Mouse (Mus musculus): ENCODE measurements at regions not wholly inside any gene's neighbourhood (a gene's known extent, or its start where the extent isn't known, plus 50 kb on each side); places are given as distances from the start of the nearest gene placed in this dataset.
A peak's percentile ranks its signal among the peaks of the same experiment; 100 is the strongest.
"Not testable (repeated sequence)": the region's sequence is repeated elsewhere in the genome, so short reads cannot be mapped to it uniquely, and the experiment has no call there.

- Histone ChIP-seq H3K27me3 (no peaks in the 10 kb centered on the region), H3K4me2 (no peak overlapping the region), H3K36me3 (no peaks in the 10 kb centered on the region), H3K27ac (peak overlapping the region; percentile 5), H3K9ac (no peak overlapping the region), H3K4me1 (peaks cover 6% of the 10 kb centered on the region; the same call in 1 of the 2 replicates), H3K9me3 (no peaks in the 10 kb centered on the region), H3K4me3 (no peak overlapping the region)
- 32% methylated on average over 8 of the region's 8 CpGs for WGBS
- ATAC-seq (ENCODE audit: insufficient number of reproducible peaks, low FRiP score, low TSS enrichment, low read depth): 0 out of 2 replicates have a peak, but pooled peaks have one; percentile 24
These were observed 70.8 kb upstream of the Akap13 start for GRCm38 (mm10) chr7:75384506-75384911.

- no peak overlapping the region for H3K4me3 ChIP-seq
- peaks cover 6% of the 10 kb centered on the region; the same call in 1 of the 2 replicates for H3K4me1 ChIP-seq
- no peak overlapping the region for H3K4me2 ChIP-seq
- no peaks in the 10 kb centered on the region for H3K9me3 ChIP-seq
- H3K9ac ChIP-seq: no peak overlapping the region
- WGBS: 74% methylated on average over 1 of the region's 1 CpGs
- ATAC-seq (ENCODE audit: insufficient number of reproducible peaks, low FRiP score, low TSS enrichment, low read depth): no peak
- H3K36me3 ChIP-seq: no peaks in the 10 kb centered on the region
- H3K27ac ChIP-seq: no peak overlapping the region
- no peaks in the 10 kb centered on the region for H3K27me3 ChIP-seq
These were observed 68.3 kb upstream of the Akap13 start for GRCm38 (mm10) chr7:75387033-75387432.

DNA sequence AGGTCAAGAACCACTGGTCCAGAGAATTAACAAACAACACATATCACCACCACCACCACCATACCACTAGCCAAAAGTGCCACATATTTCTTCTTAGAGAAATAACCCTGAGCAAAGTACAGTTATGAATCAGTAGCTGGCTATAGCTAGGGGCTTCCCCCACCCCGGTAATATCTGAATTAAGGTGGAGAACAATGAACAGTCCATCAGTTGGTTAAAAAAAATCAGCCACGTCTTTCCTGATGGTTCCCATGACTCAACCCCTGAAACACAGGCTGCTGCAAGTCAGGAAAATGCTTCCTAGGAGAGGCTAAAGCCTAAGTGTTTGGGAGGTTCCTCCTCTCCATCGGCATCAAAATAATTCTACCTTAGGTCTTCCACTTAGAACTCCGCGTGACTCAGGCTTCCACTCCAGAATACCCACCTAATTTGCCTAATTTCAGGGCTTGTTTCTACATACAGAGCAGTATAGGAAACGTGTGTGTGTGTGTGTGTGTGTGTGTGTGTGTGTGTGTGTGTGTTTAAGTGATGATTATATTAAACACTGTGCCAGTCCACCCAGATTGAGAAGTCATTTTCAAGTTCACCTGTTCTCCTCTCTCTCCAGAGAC is 67.4 kb upstream of the Akap13 start:
- H3K27ac ChIP-seq: no peak overlapping the region
- no peaks in the 10 kb centered on the region for H3K27me3 ChIP-seq
- WGBS: 68% methylated on average over 6 of the region's 6 CpGs
- peaks cover 6% of the 10 kb centered on the region; the same call in 1 of the 2 replicates for H3K4me1 ChIP-seq
- no peak overlapping the region for H3K4me2 ChIP-seq
- no peaks in the 10 kb centered on the region for H3K9me3 ChIP-seq
- ATAC-seq (ENCODE audit: insufficient number of reproducible peaks, low FRiP score, low TSS enrichment, low read depth): no peak
- H3K36me3 ChIP-seq: no peaks in the 10 kb centered on the region
- H3K9ac ChIP-seq: no peak overlapping the region
- H3K4me3 ChIP-seq: no peak overlapping the region

- no peak overlapping the region for H3K9ac ChIP-seq
- WGBS: 95% methylated on average over 3 of the region's 3 CpGs
These were observed 65.2 kb upstream of the Akap13 start for GRCm38 (mm10) chr7:75390162-75390561.

GRCm38 (mm10) chr7:75392783-75393182 is 62.6 kb upstream of the Akap13 start:
- ATAC-seq (ENCODE audit: insufficient number of reproducible peaks, low FRiP score, low TSS enrichment, low read depth): no peak
- no peak overlapping the region for H3K9ac ChIP-seq
- no peaks in the 10 kb centered on the region for H3K36me3 ChIP-seq
- H3K4me1 ChIP-seq: peaks cover 10% of the 10 kb centered on the region; the same call in 1 of the 2 replicates
- H3K4me2 ChIP-seq: no peak overlapping the region
- H3K27me3 ChIP-seq: no peaks in the 10 kb centered on the region
- 30% methylated on average over 3 of the region's 3 CpGs for WGBS
- no peaks in the 10 kb centered on the region for H3K9me3 ChIP-seq
- H3K27ac ChIP-seq: no peak overlapping the region
- no peak overlapping the region for H3K4me3 ChIP-seq

More at GRCm38 (mm10) chr7:75390162-75390561, 65.2 kb upstream of the Akap13 start:
- no peak overlapping the region for H3K27ac ChIP-seq
- no peaks in the 10 kb centered on the region for H3K36me3 ChIP-seq
- H3K27me3 ChIP-seq: no peaks in the 10 kb centered on the region
- H3K4me3 ChIP-seq: no peak overlapping the region
- no peak overlapping the region for H3K4me2 ChIP-seq
- no peak for ATAC-seq (ENCODE audit: insufficient number of reproducible peaks, low FRiP score, low TSS enrichment, low read depth)
- H3K4me1 ChIP-seq: no peaks in the 10 kb centered on the region
- no peaks in the 10 kb centered on the region for H3K9me3 ChIP-seq

DNA sequence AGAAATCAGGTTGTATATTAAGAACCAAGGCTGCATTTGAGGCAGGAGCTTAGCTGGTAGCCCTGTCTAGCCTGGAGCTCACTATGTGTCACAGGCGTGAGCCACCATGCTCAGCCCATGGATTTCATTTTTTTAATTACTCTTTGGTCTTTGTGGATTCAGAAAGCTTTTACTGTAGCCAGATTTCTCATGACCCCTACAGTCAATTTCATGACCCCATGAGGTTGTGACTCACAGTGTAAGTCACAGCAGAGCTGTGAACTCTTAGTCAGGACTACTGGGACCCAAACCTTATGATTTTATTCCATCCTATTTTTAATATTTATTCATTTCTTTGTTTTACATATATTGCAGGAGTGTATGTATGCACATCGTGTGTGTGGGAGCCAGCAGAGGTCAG is 61.9 kb upstream of the Akap13 start:
- H3K4me1 ChIP-seq: peaks cover 10% of the 10 kb centered on the region; the same call in 1 of the 2 replicates
- H3K27ac ChIP-seq: no peak overlapping the region
- H3K4me3 ChIP-seq: no peak overlapping the region
- H3K9me3 ChIP-seq: no peaks in the 10 kb centered on the region
- 84% methylated on average over 2 of the region's 2 CpGs for WGBS
- no peaks in the 10 kb centered on the region for H3K27me3 ChIP-seq
- no peaks in the 10 kb centered on the region for H3K36me3 ChIP-seq
- H3K9ac ChIP-seq: no peak overlapping the region
- no peak overlapping the region for H3K4me2 ChIP-seq
- no peak for ATAC-seq (ENCODE audit: insufficient number of reproducible peaks, low FRiP score, low TSS enrichment, low read depth)

DNA sequence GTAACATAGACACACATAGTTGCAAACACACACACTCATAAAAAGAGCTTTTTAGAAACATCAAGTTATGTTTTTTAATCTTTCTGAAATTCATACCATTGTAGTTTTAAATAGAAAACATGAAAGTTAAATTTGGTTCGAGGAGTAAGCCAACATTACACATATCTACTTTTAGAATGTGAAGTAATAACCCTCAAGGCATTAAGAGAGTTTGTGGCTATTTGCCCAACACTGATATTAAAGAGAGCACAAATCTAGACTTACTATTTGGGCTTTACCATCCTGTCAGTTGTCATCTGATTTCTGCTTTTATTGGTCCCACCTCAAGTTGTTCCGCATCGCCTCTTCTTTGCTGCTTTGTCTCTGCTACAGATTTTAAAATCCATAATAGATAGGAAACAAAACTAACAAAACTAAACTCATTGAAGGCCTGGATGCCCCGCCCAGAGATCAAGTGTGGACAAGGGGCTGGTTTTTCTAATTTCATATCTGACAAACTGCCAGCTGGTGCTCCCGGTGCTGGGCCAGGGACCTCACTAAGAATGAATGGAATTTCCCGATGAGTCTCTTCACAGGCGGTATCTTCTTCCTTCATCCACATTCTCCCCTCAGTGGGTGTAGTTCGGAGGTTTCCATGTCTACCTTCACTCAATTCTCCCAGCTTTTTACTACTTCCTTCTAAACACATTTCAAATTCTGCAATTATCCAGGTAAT is 60.3 kb upstream of the Akap13 start:
- Histone ChIP-seq H3K4me1 (peaks cover 12% of the 10 kb centered on the region), H3K9me3 (no peaks in the 10 kb centered on the region), H3K4me3 (no peak overlapping the region), H3K27ac (no peak overlapping the region), H3K27me3 (no peaks in the 10 kb centered on the region), H3K36me3 (no peaks in the 10 kb centered on the region), H3K4me2 (no peak overlapping the region), H3K9ac (no peak overlapping the region)
- WGBS: 57% methylated on average over 8 of the region's 8 CpGs
- no peak for ATAC-seq (ENCODE audit: insufficient number of reproducible peaks, low FRiP score, low TSS enrichment, low read depth)

DNA sequence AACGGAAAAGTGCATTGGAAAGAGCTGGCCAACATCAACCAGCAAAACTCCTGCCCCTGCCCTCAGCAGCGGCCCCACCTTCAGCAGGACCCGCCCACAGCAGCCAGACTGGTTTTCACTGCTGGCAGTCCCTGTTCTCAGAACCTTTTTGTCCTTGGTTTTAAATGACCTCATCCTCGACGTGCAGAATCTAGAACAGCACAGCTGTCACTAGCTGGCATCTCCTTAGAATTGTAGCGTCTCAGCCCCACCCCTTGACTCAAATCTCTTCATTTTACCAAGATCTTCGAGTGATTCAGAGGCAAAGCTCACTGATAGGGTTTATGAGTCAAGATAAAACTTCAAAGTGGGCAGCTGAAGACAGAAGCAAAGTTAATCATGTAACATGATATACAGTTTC is 57.8 kb upstream of the Akap13 start:
- Histone ChIP-seq H3K4me2 (no peak overlapping the region), H3K36me3 (no peaks in the 10 kb centered on the region), H3K27ac (0 out of 2 replicates have a peak overlapping the region, but pooled peaks have one; percentile 3), H3K4me3 (no peak overlapping the region), H3K9me3 (no peaks in the 10 kb centered on the region), H3K9ac (no peak overlapping the region), H3K27me3 (no peaks in the 10 kb centered on the region), H3K4me1 (peaks cover 12% of the 10 kb centered on the region)
- 0 out of 2 replicates have a peak, but pooled peaks have one; percentile 48 for ATAC-seq (ENCODE audit: insufficient number of reproducible peaks, low FRiP score, low TSS enrichment, low read depth)
- WGBS: 10% methylated on average over 7 of the region's 7 CpGs

DNA sequence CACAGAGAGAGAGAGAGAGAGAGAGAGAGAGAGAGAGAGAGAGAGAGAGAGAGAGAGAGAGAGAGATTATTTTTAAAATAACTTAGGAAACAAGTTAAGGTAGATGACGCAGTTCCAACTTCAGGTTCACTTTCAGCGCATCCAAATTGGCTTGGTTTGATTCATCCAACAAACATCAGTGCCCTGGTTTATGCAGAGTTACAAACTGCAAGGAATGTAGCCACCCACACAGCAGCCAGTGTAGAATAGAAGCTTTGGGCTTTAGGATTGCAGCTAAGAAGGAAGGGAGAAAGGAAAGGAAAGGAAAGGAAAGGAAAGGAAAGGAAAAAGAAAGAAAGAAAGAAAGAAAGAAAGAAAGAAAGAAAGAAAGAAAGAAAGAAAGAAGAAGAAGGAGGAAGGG is 56.9 kb upstream of the Akap13 start:
- not testable (repeated sequence) for ATAC-seq (ENCODE audit: insufficient number of reproducible peaks, low FRiP score, low TSS enrichment, low read depth); H3K27ac ChIP-seq; H3K9me3 ChIP-seq; H3K9ac ChIP-seq; H3K36me3 ChIP-seq; H3K27me3 ChIP-seq; H3K4me2 ChIP-seq; H3K4me3 ChIP-seq
- peaks cover 12% of the 10 kb centered on the region for H3K4me1 ChIP-seq
- 71% methylated on average over 2 of the region's 2 CpGs for WGBS

DNA sequence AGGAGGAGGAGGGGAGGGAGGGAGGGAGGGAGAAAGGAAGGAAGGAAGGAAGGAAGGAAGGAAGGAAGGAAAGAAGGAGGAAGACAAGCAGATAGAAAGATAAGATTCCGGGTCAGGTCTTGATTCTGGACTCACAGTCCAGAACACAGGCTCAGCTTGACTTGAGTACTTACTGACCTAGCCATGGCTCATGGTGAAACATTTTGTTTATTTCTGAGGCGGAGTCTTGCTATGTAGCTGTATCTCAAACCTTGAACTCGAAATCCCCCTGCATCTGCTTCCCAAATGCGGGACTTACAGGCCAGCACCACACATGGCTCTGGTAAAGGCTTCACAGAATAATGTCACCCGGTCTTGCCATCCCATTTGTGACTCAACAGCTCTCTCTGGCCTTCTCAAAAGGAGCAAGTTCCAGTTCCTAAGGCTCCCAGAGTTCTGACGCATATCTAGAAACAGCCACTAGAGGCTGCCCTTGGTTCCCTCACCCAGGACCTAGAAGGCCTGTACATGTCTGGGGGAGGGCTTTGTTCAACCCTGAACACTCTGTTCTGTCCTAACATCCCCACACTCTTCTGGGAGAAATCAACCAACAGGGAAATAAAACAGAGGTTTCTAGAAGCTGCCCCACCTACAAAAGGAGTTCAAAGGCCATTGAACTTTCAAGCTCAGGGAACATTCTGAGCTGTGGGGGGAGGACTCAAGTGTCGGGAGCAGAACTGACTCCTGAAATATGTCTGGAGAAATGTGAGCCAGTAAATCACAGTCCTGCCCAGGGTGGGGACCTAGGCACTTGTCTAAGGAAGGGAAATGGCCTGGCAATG is 56.2 kb upstream of the Akap13 start:
- Histone ChIP-seq H3K9ac (no peak overlapping the region), H3K4me3 (no peak overlapping the region), H3K4me1 (peaks cover 12% of the 10 kb centered on the region), H3K9me3 (no peaks in the 10 kb centered on the region), H3K4me2 (no peak overlapping the region), H3K27me3 (no peaks in the 10 kb centered on the region), H3K36me3 (no peaks in the 10 kb centered on the region), H3K27ac (no peak overlapping the region)
- peak; percentile 75; the same call in 1 of the 2 replicates for ATAC-seq (ENCODE audit: insufficient number of reproducible peaks, low FRiP score, low TSS enrichment, low read depth)
- WGBS: 46% methylated on average over 7 of the region's 7 CpGs

GRCm38 (mm10) chr7:75400471-75400870 is 54.9 kb upstream of the Akap13 start:
- no peaks in the 10 kb centered on the region for H3K36me3 ChIP-seq
- 53% methylated on average over 2 of the region's 2 CpGs for WGBS
- no peak overlapping the region for H3K9ac ChIP-seq
- no peak overlapping the region for H3K27ac ChIP-seq
- no peak overlapping the region for H3K4me3 ChIP-seq
- no peak for ATAC-seq (ENCODE audit: insufficient number of reproducible peaks, low FRiP score, low TSS enrichment, low read depth)
- H3K4me2 ChIP-seq: no peak overlapping the region
- no peaks in the 10 kb centered on the region for H3K27me3 ChIP-seq
- H3K9me3 ChIP-seq: no peaks in the 10 kb centered on the region
- H3K4me1 ChIP-seq: peaks cover 11% of the 10 kb centered on the region

GRCm38 (mm10) chr7:75404955-75405354 is 50.4 kb upstream of the Akap13 start:
- 60% methylated on average over 3 of the region's 3 CpGs for WGBS

More at GRCm38 (mm10) chr7:75404955-75405354, 50.4 kb upstream of the Akap13 start:
- Histone ChIP-seq H3K4me1 (no peaks in the 10 kb centered on the region), H3K27ac (no peak overlapping the region), H3K27me3 (no peaks in the 10 kb centered on the region), H3K36me3 (no peaks in the 10 kb centered on the region), H3K9me3 (no peaks in the 10 kb centered on the region), H3K4me3 (no peak overlapping the region), H3K9ac (no peak overlapping the region), H3K4me2 (no peak overlapping the region)
- ATAC-seq (ENCODE audit: insufficient number of reproducible peaks, low FRiP score, low TSS enrichment, low read depth): no peak

Data from limb, embryonic 15.5 days (tissue).